Mouse (Mus musculus): ENCODE results near the gene Rprd2.

GRCm38 (mm10) chr3:95863578-95863977 is 44.9 kb upstream of the Rprd2 start:
- TF ChIP-seq CTCF (IDR thresholded peaks at IDR 0.05; ENCODE audit: extremely low read depth, insufficient read depth, low read length) (no peak), POLR2A (IDR thresholded peaks at IDR 0.05; ENCODE audit: extremely low read depth, insufficient read depth, low read length) (no peak)
